Mouse (Mus musculus) midbrain, embryonic 11.5 days (tissue): ENCODE measurements around the gene Clybl. TPM values are rescaled to one million over a fixed set of nuclear protein-coding genes. Genes with fewer than 3 reads are reported as not detected.

Experiments
- ATAC-seq: fragments of 200-750 bp; cut with Nextera tagmentation; 2 replicates; pipeline ENCODE4 v1.8.0; 2017; ENCODE audit warnings: moderate TSS enrichment, moderate library complexity; ENCODE audit not compliant: low FRiP score
- DNase-seq: peaks from one replicate; pipeline ENCODE4 v3.0.0; 2015; ENCODE audit warnings: low spot score; ENCODE audit errors: missing footprints
- H3K27ac ChIP-seq: fragments of 300-500 bp; sonication (generic); 2 replicates; pipeline ENCODE4 v1.5.1; 2014; ENCODE audit warnings: low read depth, low read length
- H3K27me3 ChIP-seq: fragments of 300-500 bp; sonication (generic); 2 replicates; pipeline ENCODE4 v1.6.1; 2014; ENCODE audit warnings: mild to moderate bottlenecking, low read length, moderate library complexity, mixed read lengths; ENCODE audit not compliant: control insufficient read depth, insufficient read depth
- H3K36me3 ChIP-seq: fragments of 300-500 bp; sonication (generic); 2 replicates; pipeline ENCODE4 v1.6.1; 2014; ENCODE audit warnings: mild to moderate bottlenecking, low read length, moderate library complexity, mixed read lengths; ENCODE audit not compliant: control insufficient read depth, insufficient read depth
- H3K4me1 ChIP-seq: fragments of 300-500 bp; sonication (generic); 2 replicates; pipeline ENCODE4 v1.6.1; 2014; ENCODE audit warnings: low read length; ENCODE audit not compliant: control insufficient read depth, insufficient read depth
- H3K4me2 ChIP-seq: fragments of 300-500 bp; sonication (generic); 2 replicates; pipeline ENCODE4 v1.6.1; 2014; ENCODE audit warnings: mild to moderate bottlenecking, moderate library complexity
- H3K4me3 ChIP-seq: fragments of 300-500 bp; sonication (generic); 2 replicates; pipeline ENCODE4 v1.5.1; 2014; ENCODE audit warnings: low read depth, low read length
- H3K9ac ChIP-seq: fragments of 300-500 bp; sonication (generic); 2 replicates; pipeline ENCODE4 v1.6.1; 2014; ENCODE audit warnings: low read length
- H3K9me3 ChIP-seq: fragments of 300-500 bp; sonication (generic); 2 replicates; pipeline ENCODE4 v1.6.1; 2016; ENCODE audit warnings: low read length; ENCODE audit not compliant: control insufficient read depth
- WGBS: fragments of 180-500 bp; shearing (Covaris S2); extraction: QIAGEN DNeasy Blood & Tissue Kit; methylation state at CpG from one replicate; pipeline ENCODE4 v1.1.7; 2014; 5-methylcytosine and 5-hydroxymethylcytosine counted together
- polyA plus RNA-seq: library from polyadenylated mRNA; unstranded; fragments of >200 nt; fragmentation: Nextera tagmentation; extraction: Ambion mirVana; gene quantifications from 2 replicates; pipeline ENCODE4 v1.2.1, GENCODE M21; 2014

Clybl gene
- polyA plus RNA-seq = 27.6 and 31.5 TPM in 2 replicates

- peak within 1 kb of the TSS; percentile 65 for H3K4me3 ChIP-seq
- WGBS = 3% methylated on average over 45 of the region's 45 CpGs
- DNase-seq (peak; percentile 98), ATAC-seq (peak; percentile 99)
- no peaks in the 10 kb centered on the region for H3K27me3 ChIP-seq
- no peaks in the 10 kb centered on the region for H3K4me1 ChIP-seq
- H3K27ac ChIP-seq = no peak within 1 kb of the TSS
- H3K36me3 ChIP-seq = no peaks in the 10 kb centered on the region
- peak within 1 kb of the TSS; percentile 61 for H3K4me2 ChIP-seq
- H3K9ac ChIP-seq = peak within 1 kb of the TSS; percentile 64
- no peaks in the 10 kb centered on the region for H3K9me3 ChIP-seq
Observed at GRCm38 (mm10) chr14:122181078-122181814, at the start of gene Clybl. Gene Clybl, plus strand, starts transcription at chr14:122181704.

GRCm38 (mm10) chr14:122136368-122136928 is 45.1 kb upstream of the Clybl start:
- H3K4me3 ChIP-seq = no peak overlapping the region
- ATAC-seq = no peak
- H3K9me3 ChIP-seq = no peaks in the 10 kb centered on the region
- peaks cover 6% of the 10 kb centered on the region for H3K36me3 ChIP-seq
- H3K9ac ChIP-seq = no peak overlapping the region
- H3K4me2 ChIP-seq = no peak overlapping the region
- no peaks in the 10 kb centered on the region for H3K4me1 ChIP-seq
- H3K27ac ChIP-seq = no peak overlapping the region
- H3K27me3 ChIP-seq = no peaks in the 10 kb centered on the region
- 97% methylated on average over 3 of the region's 3 CpGs for WGBS
- no peak for DNase-seq

DNA sequence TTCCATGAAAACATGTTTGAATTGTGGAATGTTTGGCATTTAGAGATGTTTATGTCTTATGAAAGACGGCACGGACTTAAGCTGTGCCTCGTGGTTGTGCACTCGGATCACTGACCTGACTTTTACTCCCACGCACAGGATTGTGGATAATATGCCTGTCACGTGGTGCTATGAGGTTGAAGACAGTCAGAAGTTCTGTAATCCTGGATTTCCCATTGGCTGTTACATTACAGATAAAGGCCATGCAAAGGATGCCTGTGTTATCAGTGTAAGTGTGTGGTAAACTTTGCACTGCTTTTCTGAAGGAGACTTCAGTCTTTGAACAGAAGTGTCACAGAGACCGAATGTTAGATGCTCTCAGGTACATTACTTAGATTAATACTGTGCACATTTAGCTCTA is 44.3 kb upstream of the Clybl start:
- DNase-seq = no peak
- 93% methylated on average over 7 of the region's 7 CpGs for WGBS
- Histone ChIP-seq H3K9me3 (no peaks in the 10 kb centered on the region), H3K27ac (no peak overlapping the region), H3K4me2 (no peak overlapping the region), H3K36me3 (peaks cover 6% of the 10 kb centered on the region), H3K27me3 (no peaks in the 10 kb centered on the region), H3K4me3 (no peak overlapping the region), H3K9ac (no peak overlapping the region), H3K4me1 (no peaks in the 10 kb centered on the region)
- no peak for ATAC-seq

GRCm38 (mm10) chr14:122140126-122140525 is 41.4 kb upstream of the Clybl start:
- Histone ChIP-seq H3K27me3 (no peaks in the 10 kb centered on the region), H3K27ac (no peak overlapping the region), H3K36me3 (peaks cover 6% of the 10 kb centered on the region), H3K9ac (no peak overlapping the region), H3K9me3 (no peaks in the 10 kb centered on the region), H3K4me2 (no peak overlapping the region), H3K4me3 (no peak overlapping the region), H3K4me1 (no peaks in the 10 kb centered on the region)
- WGBS = 83% methylated on average over 1 of the region's 1 CpGs
- ATAC-seq = no peak
- peak; percentile 74 for DNase-seq

DNA sequence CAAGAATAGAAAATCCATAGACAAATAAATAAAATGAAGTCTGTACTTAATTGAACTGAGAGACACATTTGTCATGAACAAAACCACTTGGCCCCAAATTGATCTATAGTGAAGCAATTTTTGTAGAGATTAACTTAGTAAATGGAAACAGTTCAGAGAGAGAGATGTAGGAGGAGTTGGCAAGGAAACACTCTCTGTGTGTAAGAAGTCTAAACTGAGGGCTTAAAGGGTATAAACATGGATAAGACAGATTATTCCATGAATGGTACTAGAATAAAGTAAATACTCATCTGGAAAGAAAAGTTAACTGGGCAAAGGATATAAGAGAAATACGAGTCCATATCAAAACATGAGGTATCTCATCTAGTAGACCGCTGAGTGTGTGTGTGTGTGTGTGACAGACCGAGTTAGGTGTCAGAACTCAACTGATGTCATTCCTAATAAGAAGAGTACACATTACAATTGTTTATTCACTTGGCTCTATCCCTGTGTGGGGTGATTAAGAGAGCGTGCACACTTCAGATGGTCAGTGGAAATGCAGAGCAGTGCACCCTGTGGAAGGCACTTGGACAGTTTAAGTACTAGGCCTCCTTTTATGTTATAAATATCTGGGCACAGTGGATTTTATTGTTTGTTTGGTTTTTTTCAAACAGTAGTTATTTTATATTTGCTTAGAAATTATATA is 37.8 kb upstream of the Clybl start:
- Histone ChIP-seq H3K4me1 (no peaks in the 10 kb centered on the region), H3K9ac (no peak overlapping the region), H3K4me3 (no peak overlapping the region), H3K27ac (no peak overlapping the region), H3K27me3 (no peaks in the 10 kb centered on the region), H3K36me3 (peaks cover 11% of the 10 kb centered on the region; the same call in 1 of the 2 replicates), H3K4me2 (no peak overlapping the region), H3K9me3 (no peaks in the 10 kb centered on the region)
- ATAC-seq = no peak
- DNase-seq = peak; percentile 39
- WGBS = 91% methylated on average over 4 of the region's 4 CpGs

DNA sequence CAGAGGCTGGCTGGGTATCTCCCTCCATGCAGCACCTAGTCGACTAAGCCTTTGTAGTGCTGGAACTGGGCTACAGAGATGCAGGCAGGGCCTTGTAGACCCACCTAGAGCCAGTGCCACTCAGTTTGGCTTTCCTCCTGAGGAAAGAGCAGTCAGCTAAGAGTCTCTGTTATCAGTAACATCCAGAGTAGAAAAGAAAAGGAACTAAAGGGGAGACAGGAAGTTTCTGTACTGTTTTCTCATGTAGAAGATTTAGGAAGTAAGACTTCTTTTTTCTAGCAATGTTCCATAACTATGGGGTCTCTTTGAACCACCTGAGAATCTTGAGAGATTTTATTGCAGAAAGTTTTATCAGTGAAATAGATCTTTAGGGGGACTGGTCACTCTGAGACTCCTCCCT is 36.1 kb upstream of the Clybl start:
- Histone ChIP-seq H3K9ac (no peak overlapping the region), H3K9me3 (no peaks in the 10 kb centered on the region), H3K27ac (no peak overlapping the region), H3K4me2 (no peak overlapping the region), H3K4me1 (no peaks in the 10 kb centered on the region; the same call in 1 of the 2 replicates), H3K36me3 (peaks cover 7% of the 10 kb centered on the region; the same call in 1 of the 2 replicates), H3K27me3 (no peaks in the 10 kb centered on the region), H3K4me3 (no peak overlapping the region)
- DNase-seq (no peak), ATAC-seq (no peak)
- WGBS = 74% methylated on average over 1 of the region's 1 CpGs

DNA sequence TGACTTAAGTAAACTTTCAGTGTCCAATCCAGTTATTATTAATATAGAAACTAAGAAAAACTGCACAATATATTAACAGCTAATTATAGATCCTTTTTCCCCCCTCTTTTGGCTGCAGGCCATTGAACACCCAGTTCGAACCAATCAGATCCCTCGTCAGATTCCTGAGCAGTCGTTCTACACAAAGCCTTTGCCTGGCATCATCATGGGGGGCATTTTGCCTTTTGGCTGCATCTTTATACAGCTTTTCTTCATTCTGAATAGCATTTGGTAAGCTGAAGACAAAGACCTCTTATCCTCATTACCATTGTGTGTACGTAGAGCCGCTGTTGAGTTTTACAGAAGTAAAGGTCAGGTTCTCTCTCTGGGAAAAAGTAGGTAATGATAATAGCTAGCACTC is 30.9 kb upstream of the Clybl start:
- H3K36me3 ChIP-seq = peaks cover 11% of the 10 kb centered on the region
- ATAC-seq (peak; percentile 62), DNase-seq (no peak)
- H3K9ac ChIP-seq = no peak overlapping the region
- 34% methylated on average over 5 of the region's 5 CpGs for WGBS
- H3K4me2 ChIP-seq = no peak overlapping the region
- H3K9me3 ChIP-seq = no peaks in the 10 kb centered on the region
- no peak overlapping the region for H3K27ac ChIP-seq
- H3K27me3 ChIP-seq = no peaks in the 10 kb centered on the region
- peaks cover 2% of the 10 kb centered on the region for H3K4me1 ChIP-seq
- H3K4me3 ChIP-seq = no peak overlapping the region

GRCm38 (mm10) chr14:122157738-122158137 is 23.8 kb upstream of the Clybl start:
- H3K27ac ChIP-seq = no peak overlapping the region
- no peaks in the 10 kb centered on the region for H3K9me3 ChIP-seq
- H3K36me3 ChIP-seq = peaks cover 5% of the 10 kb centered on the region
- H3K4me2 ChIP-seq = no peak overlapping the region
- H3K9ac ChIP-seq = no peak overlapping the region
- H3K27me3 ChIP-seq = no peaks in the 10 kb centered on the region
- DNase-seq = no peak
- no peak overlapping the region for H3K4me3 ChIP-seq
- no peaks in the 10 kb centered on the region for H3K4me1 ChIP-seq
- 87% methylated on average over 7 of the region's 7 CpGs for WGBS
- 0 out of 2 replicates have a peak, but pooled peaks have one; percentile 16 for ATAC-seq

DNA sequence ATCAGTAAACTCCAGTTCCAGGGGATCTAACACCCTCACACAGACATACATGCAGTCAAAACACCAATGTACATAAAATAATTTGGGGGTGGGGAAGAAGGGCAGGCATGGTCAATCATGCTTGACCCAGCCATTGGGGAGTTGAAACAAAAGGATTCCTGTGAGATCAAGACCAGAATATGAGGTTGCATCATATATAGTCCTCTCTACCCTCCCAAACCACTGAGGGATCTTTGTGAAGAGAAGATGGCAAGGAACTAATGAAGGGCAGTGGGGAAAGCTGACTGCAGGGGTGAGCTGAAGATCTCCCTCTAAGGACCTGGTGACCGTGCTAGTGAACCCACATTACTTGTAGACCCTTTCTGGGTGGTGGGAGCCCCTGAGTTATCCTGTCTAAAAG is 20.6 kb upstream of the Clybl start:
- no peaks in the 10 kb centered on the region for H3K9me3 ChIP-seq
- 86% methylated on average over 1 of the region's 1 CpGs for WGBS
- DNase-seq (no peak), ATAC-seq (no peak)
- no peaks in the 10 kb centered on the region; the same call in 1 of the 2 replicates for H3K36me3 ChIP-seq
- H3K27me3 ChIP-seq = no peaks in the 10 kb centered on the region
- H3K27ac ChIP-seq = no peak overlapping the region
- no peak overlapping the region for H3K9ac ChIP-seq
- H3K4me1 ChIP-seq = no peaks in the 10 kb centered on the region
- no peak overlapping the region for H3K4me3 ChIP-seq
- H3K4me2 ChIP-seq = no peak overlapping the region
